Mouse (Mus musculus) hindbrain, embryonic 15.5 days (tissue): ENCODE data around the gene Spint3. TPM values are rescaled to one million over a fixed set of nuclear protein-coding genes. Genes with fewer than 3 reads are reported as not detected.

Experiments
- ATAC-seq: fragments of 200-750 bp; cut with Nextera tagmentation; 2 replicates; pipeline ENCODE4 v1.8.0; 2017; ENCODE audit warnings: low read depth, moderate number of reproducible peaks, moderate TSS enrichment; ENCODE audit not compliant: low FRiP score
- H3K27ac ChIP-seq: fragments of 300-500 bp; sonication (generic); replicated peaks from 2 replicates; pipeline ENCODE4 v1.5.1; 2015; ENCODE audit warnings: mild to moderate bottlenecking, inconsistent platforms
- H3K27me3 ChIP-seq: fragments of 300-500 bp; sonication (generic); 2 replicates; pipeline ENCODE4 v1.6.1; 2015; ENCODE audit warnings: control low read depth, inconsistent platforms
- H3K36me3 ChIP-seq: fragments of 300-500 bp; sonication (generic); 2 replicates; pipeline ENCODE4 v1.6.1; 2015; ENCODE audit warnings: control low read depth, inconsistent platforms
- H3K4me1 ChIP-seq: fragments of 300-500 bp; sonication (generic); replicated peaks from 2 replicates; pipeline ENCODE4 v1.6.1; 2015; ENCODE audit warnings: control low read depth, inconsistent platforms
- H3K4me2 ChIP-seq: fragments of 300-500 bp; sonication (generic); 2 replicates; pipeline ENCODE4 v1.6.1; 2015; ENCODE audit warnings: moderate library complexity, mild to moderate bottlenecking, inconsistent platforms
- H3K4me3 ChIP-seq: fragments of 300-500 bp; sonication (generic); 2 replicates; pipeline ENCODE4 v1.5.1; 2015; ENCODE audit warnings: mild to moderate bottlenecking, inconsistent platforms
- H3K9ac ChIP-seq: fragments of 300-500 bp; sonication (generic); 2 replicates; pipeline ENCODE4 v1.6.1; 2015; ENCODE audit warnings: inconsistent platforms
- H3K9me3 ChIP-seq: fragments of 300-500 bp; sonication (generic); 2 replicates; pipeline ENCODE4 v1.6.1; 2016; ENCODE audit warnings: control low read depth, inconsistent platforms
- WGBS: fragments of 180-500 bp; shearing (Covaris S2); methylation state at CpG from one replicate; pipeline ENCODE4 v1.1.7; 2015; 5-methylcytosine and 5-hydroxymethylcytosine counted together
- polyA plus RNA-seq: library from polyadenylated mRNA; unstranded; fragments of >200 nt; fragmentation: Nextera tagmentation; extraction: Ambion mirVana; gene quantifications from 2 replicates; pipeline ENCODE4 v1.2.1, GENCODE M21; 2015

Spint3 gene
- polyA plus RNA-seq, 1 experiment from 2014 or later: not detected

DNA sequence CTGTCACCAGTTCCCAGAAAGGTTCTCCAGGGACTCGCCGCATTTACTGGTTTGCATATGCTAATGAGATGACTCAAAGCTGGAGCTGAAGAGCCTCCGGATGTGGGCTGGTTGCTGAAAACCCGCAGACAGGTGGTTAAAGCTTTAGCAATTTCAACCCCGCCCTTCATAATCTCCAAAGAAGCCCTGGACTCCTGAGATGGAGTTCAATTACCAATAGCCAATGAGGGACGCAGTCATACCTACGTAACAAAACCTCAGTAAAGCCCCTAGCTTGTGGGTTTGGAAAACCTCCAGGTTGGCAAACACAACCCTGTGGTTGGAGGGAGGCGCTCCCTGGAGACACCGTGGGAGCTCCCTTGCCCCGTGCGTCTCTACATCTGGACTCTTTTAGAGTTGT lies 51.4 kb downstream of the Spint3 start:
- H3K4me3 ChIP-seq: no peak overlapping the region
- ATAC-seq: no peak
- no peaks in the 10 kb centered on the region for H3K36me3 ChIP-seq
- no peak overlapping the region for H3K4me2 ChIP-seq
- H3K9ac ChIP-seq: no peak overlapping the region
- no peaks in the 10 kb centered on the region for H3K27me3 ChIP-seq
- no peaks in the 10 kb centered on the region for H3K9me3 ChIP-seq
- H3K27ac ChIP-seq: no peak overlapping the region
- 23% methylated on average over 11 of the region's 11 CpGs for WGBS
- no peaks in the 10 kb centered on the region for H3K4me1 ChIP-seq

DNA sequence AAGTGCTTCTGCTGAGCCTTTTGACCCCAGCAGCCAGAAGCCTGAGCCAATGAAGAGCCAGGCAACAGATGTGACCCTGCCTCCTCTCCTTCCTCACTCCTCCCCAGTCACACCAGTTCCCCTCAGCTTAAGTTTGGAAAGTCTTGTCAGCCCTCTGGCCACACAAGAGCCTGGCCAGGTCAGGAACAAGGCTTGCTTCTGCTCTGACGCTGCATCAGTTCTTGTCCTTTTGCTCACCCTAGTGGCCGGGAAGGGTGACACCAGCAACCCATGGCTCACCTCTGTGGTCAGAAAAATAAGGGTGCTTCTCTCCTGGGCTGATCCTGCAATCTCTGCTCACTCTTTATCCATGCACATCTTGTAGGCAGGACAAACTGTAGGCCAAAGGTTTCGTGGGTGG lies 52.5 kb downstream of the Spint3 start:
- Histone ChIP-seq H3K4me3 (no peak overlapping the region), H3K4me2 (no peak overlapping the region), H3K9me3 (no peaks in the 10 kb centered on the region), H3K36me3 (no peaks in the 10 kb centered on the region), H3K27me3 (no peaks in the 10 kb centered on the region), H3K27ac (no peak overlapping the region), H3K9ac (no peak overlapping the region), H3K4me1 (no peaks in the 10 kb centered on the region)
- WGBS: 15% methylated on average over 3 of the region's 3 CpGs
- no peak for ATAC-seq

Other genes starting within 250 kb of the Spint3 start
- gene Svs5, start 240.7 kb downstream of the Spint3 start, polyA plus RNA-seq: not detected in 2 replicates
- 0.25 and 0.65 TPM in 2 replicates for gene Slpi, start 184.4 kb downstream of the Spint3 start, polyA plus RNA-seq
- gene Rbpjl, start 170.3 kb downstream of the Spint3 start, polyA plus RNA-seq: 0.08 and 0.10 TPM in 2 replicates
- gene Matn4, start 168.3 kb downstream of the Spint3 start, polyA plus RNA-seq: 3.9 and 5.1 TPM in 2 replicates
- gene Sdc4, start 129.6 kb downstream of the Spint3 start, polyA plus RNA-seq: 9.4 and 10.4 TPM in 2 replicates
- gene Sys1, start 116.5 kb downstream of the Spint3 start, polyA plus RNA-seq: 82.7 and 88.2 TPM in 2 replicates
- gene Gm20458, start 112.5 kb downstream of the Spint3 start, polyA plus RNA-seq: 5.0 and 6.6 TPM in 2 replicates
- gene Trp53tg5, start 99.7 kb downstream of the Spint3 start, polyA plus RNA-seq: not detected in 2 replicates
- 22.8 and 23.1 TPM in 2 replicates for gene Dbndd2, start 87.4 kb downstream of the Spint3 start, polyA plus RNA-seq
- gene Pigt, start 75.9 kb downstream of the Spint3 start, polyA plus RNA-seq: 93.4 and 103 TPM in 2 replicates
- 1.1 and 4.4 TPM in 2 replicates for gene Wfdc2, start 11.0 kb downstream of the Spint3 start, polyA plus RNA-seq
- gene Wfdc6a, start 12.0 kb upstream of the Spint3 start, polyA plus RNA-seq: not detected in 2 replicates
- gene Eppin, start 20.1 kb upstream of the Spint3 start, polyA plus RNA-seq: 0.21 TPM in 1 of 2 replicates, not detected in the other
- gene Wfdc6b, start 40.1 kb upstream of the Spint3 start, polyA plus RNA-seq: not detected in 2 replicates
- not detected in 2 replicates for gene Wfdc8, start 40.2 kb upstream of the Spint3 start, polyA plus RNA-seq
- gene Wfdc16, start 65.3 kb upstream of the Spint3 start, polyA plus RNA-seq: not detected in 2 replicates
- gene Wfdc10, start 82.6 kb upstream of the Spint3 start, polyA plus RNA-seq: not detected in 2 replicates
- not detected in 2 replicates for gene Wfdc9, start 83.1 kb upstream of the Spint3 start, polyA plus RNA-seq
- not detected in 2 replicates for gene Wfdc11, start 100.6 kb upstream of the Spint3 start, polyA plus RNA-seq
- gene Wfdc13, start 111.6 kb upstream of the Spint3 start, polyA plus RNA-seq: not detected in 2 replicates
- not detected in 2 replicates for gene Spint4, start 125.0 kb upstream of the Spint3 start, polyA plus RNA-seq
- not detected in 2 replicates for gene Spint5, start 141.8 kb upstream of the Spint3 start, polyA plus RNA-seq
- gene Wfdc3, start 172.5 kb upstream of the Spint3 start, polyA plus RNA-seq: 1.6 and 1.7 TPM in 2 replicates
- 54.6 and 57.6 TPM in 2 replicates for gene Dnttip1, start 172.5 kb upstream of the Spint3 start, polyA plus RNA-seq
- 78.0 and 107 TPM in 2 replicates for gene Ube2c, start 196.4 kb upstream of the Spint3 start, polyA plus RNA-seq
- gene Tnnc2, start 206.5 kb upstream of the Spint3 start, polyA plus RNA-seq: 0.97 and 2.4 TPM in 2 replicates
- 39.6 and 44.8 TPM in 2 replicates for gene Snx21, start 212.4 kb upstream of the Spint3 start, polyA plus RNA-seq
- 21.4 and 21.5 TPM in 2 replicates for gene Acot8, start 231.4 kb upstream of the Spint3 start, polyA plus RNA-seq
- 16.8 TPM in 2 replicates for gene Zswim3, start 231.6 kb upstream of the Spint3 start, polyA plus RNA-seq
- gene Zswim1, start 249.2 kb upstream of the Spint3 start, polyA plus RNA-seq: 24.9 and 29.2 TPM in 2 replicates